Mouse (Mus musculus) embryonic fibroblast, embryonic 13.5 days (primary cell): ENCODE measurements around the gene Tenm2. TPM values are rescaled to one million over a fixed set of nuclear protein-coding genes. Genes with fewer than 3 reads are reported as not detected.

Experiments used
- H3K27ac ChIP-seq: 2 replicates; pipeline ENCODE4 v1.5.1; 2012; ENCODE audit warnings: low read length, control low read depth, inconsistent platforms; ENCODE audit not compliant: insufficient read depth
- H3K4me1 ChIP-seq: 2 replicates; pipeline ENCODE4 v1.6.1; 2011; ENCODE audit warnings: low read length; ENCODE audit not compliant: control insufficient read depth, insufficient read depth
- H3K4me3 ChIP-seq: 2 replicates; pipeline ENCODE4 v1.5.1; 2011; ENCODE audit warnings: mild to moderate bottlenecking, control low read depth, low read length; ENCODE audit not compliant: insufficient read depth
- CTCF ChIP-seq: IDR thresholded peaks from 2 replicates; pipeline ENCODE4 v1.5.1; 2011; ENCODE audit warnings: mild to moderate bottlenecking, control low read depth, low read length, moderate library complexity, borderline replicate concordance; ENCODE audit not compliant: insufficient read depth
- POLR2A ChIP-seq: IDR thresholded peaks from 2 replicates; pipeline ENCODE4 v1.6.1; 2011; ENCODE audit warnings: low read depth, mild to moderate bottlenecking, control low read depth, low read length, moderate library complexity
- polyA plus RNA-seq: library from polyadenylated mRNA; stranded (reverse); fragments of >200 nt; gene quantifications from 2 replicates; pipeline ENCODE4 v1.2.4, GENCODE M21; 2011; ENCODE audit warnings: low read depth; ENCODE audit not compliant: missing spikeins, insufficient read length

The Tenm2 gene
- polyA plus RNA-seq, 1 experiment: 0.05 TPM

DNA sequence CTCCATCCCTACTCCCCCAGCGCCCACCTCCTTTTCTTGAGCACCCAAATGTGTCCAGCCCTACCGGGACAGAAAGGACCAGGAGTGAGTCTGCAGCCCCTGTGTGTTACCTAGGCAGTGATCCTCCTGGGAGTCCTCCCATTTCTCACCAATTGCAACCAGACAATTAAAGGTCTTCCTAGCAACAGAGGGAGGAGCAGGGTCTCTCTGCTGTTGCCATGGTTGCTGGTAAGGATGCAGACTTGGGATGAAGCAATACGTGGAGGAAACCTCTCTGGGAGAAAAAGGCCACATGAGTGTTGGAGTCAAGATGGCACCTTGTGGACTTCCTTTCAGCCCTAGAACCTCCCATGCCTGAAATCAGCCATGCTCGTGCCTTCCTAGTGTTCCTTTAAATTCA, 1235.7 kb downstream of the Tenm2 start:
- H3K4me1 ChIP-seq: peaks cover 6% of the 10 kb centered on the region; the same call in 1 of the 2 replicates
- no peak overlapping the region for H3K4me3 ChIP-seq
- H3K27ac ChIP-seq: no peak overlapping the region
- no peak for TF ChIP-seq POLR2A
- TF ChIP-seq CTCF: no peak

DNA sequence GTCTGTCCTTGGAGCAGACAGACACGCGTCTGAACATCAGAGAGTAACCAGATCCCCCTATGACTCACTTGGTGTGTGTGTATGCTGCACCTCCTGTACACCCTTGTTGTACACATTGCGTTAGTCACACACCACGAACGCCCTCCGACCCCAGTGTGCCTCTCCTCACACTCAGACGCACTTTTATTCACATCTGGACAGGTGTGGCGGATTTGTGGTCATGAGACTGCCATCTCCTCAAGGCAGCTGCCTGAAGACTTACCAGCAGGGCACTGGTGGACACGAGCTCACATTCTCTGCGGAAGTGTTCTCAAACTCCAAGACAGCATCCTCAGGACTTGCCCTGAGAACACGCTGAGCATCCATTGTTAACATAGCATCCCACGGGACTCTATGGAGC, 1237.7 kb downstream of the Tenm2 start:
- Histone ChIP-seq H3K27ac (no peak overlapping the region), H3K4me3 (no peak overlapping the region), H3K4me1 (peaks cover 6% of the 10 kb centered on the region; the same call in 1 of the 2 replicates)
- TF ChIP-seq POLR2A (no peak), CTCF (no peak)

DNA sequence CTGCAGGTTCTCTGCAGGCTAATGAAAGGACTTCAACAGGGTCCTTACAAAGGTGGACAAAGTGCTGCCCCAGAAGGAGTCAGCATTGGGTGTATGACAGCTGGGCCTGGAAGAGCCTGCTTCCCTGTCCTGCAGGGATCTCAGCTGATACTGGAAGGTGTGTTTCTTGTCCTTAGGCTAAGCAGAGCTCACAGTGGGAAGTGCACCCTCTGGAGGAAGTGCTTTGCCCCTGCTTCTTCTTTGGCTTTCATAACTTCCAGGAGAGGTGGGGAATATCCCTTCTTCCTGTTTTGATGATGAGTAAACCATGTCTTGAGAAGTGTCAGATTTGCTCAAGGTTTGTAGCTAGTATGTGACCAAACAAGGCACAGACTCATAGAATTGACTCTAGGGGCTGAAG, 1240.5 kb downstream of the Tenm2 start:
- Histone ChIP-seq H3K27ac (no peak overlapping the region), H3K4me3 (no peak overlapping the region), H3K4me1 (peaks cover 6% of the 10 kb centered on the region; the same call in 1 of the 2 replicates)
- TF ChIP-seq CTCF (no peak), POLR2A (no peak)

DNA sequence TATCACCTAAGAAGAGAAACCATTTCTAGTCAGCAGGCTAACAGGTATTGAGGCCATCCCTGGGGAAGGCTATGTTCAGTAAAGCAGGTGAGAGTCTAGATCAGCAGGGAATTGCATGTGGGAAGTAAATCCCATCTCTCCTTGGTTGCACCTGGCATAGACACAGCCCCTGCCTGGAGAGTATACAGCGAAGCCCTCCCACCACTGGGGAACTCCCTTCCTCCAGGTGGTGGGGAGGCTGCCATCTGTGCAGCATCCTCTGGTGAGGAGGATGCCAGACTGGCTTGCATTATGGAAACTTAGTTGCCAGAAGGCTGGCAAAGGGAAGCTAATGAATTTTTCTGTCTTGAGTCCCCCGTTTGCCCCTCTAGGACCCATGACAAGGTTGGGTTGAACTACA, 1243.9 kb downstream of the Tenm2 start:
- no peak overlapping the region for H3K4me3 ChIP-seq
- H3K4me1 ChIP-seq: no peaks in the 10 kb centered on the region
- H3K27ac ChIP-seq: no peak overlapping the region
- TF ChIP-seq CTCF: no peak
- no peak for TF ChIP-seq POLR2A

DNA sequence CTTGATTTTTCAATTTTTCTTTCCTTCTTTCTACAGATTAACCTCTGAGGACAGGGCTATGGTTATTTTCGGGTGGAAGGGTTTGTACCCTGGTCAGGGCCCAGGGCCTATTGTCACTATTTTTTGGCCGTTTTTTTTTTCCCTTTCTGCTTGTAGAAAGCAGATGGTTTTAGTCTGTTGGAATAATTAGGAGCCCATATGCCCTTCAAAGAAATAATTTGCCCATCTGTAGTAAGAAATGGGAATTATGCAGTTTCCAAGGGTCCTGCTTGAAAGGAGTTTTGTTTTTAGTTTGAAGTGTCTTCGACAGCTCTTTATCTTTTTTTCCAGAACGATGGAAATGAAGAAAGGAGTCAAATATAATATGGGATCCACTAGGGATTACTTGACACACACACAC, 1245.8 kb downstream of the Tenm2 start:
- Histone ChIP-seq H3K27ac (no peak overlapping the region), H3K4me1 (no peaks in the 10 kb centered on the region), H3K4me3 (no peak overlapping the region)
- TF ChIP-seq POLR2A (no peak), CTCF (no peak)

DNA sequence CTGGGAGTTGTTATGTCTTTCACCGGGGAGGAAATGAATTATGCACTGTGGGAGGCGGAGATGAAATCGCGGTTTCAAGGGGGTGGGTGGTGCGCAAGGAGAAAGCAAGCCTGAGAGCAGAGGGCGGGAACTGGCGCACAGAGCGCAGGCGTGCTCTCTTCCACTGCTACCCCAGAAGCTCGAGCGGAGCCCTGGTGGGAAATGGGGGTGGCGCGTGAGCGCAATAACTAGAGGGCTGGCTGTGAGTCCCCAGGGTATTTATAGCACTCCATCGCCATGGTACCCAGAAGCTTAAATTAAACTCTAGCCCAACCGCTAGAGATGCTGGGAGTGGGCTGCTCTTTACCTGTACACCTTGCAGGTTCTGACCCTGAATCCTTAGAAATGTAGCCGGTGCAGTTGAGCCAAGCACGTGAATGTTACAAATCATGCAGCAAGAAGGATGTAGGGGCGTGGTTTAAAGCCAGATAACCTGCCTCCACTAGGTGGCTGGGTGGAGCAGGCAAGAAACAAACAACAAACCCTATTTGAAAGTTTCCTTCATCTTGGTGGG, 1249.8 kb downstream of the Tenm2 start:
- Histone ChIP-seq H3K27ac (no peak overlapping the region), H3K4me3 (no peak overlapping the region)
- TF ChIP-seq POLR2A: no peak
- no peak for TF ChIP-seq CTCF

DNA sequence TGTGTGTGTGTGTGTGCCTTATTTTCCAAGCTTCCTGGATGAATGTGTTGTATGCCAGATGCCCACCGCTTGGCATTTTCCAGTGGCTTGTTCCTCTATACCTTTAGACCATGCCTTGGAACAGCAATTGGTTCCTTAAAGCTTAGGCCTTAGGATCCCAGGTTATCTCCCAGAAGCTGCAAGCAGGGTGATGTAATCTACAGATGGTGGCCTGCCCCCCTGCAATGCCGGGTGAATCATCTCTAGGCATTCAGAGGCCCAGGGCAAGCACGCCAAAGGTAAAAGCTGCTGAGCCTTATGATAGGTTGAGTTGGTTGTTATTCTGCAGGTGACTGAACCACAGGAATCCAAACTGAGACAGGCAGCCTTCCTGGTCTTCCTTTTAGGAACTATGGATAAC, 1253.0 kb downstream of the Tenm2 start:
- H3K4me3 ChIP-seq: no peak overlapping the region
- H3K4me1 ChIP-seq: peaks cover 13% of the 10 kb centered on the region
- no peak overlapping the region for H3K27ac ChIP-seq
- TF ChIP-seq CTCF (no peak), POLR2A (no peak)

More for the DNA sequence above, 1249.8 kb downstream of the Tenm2 start:
- peaks cover 5% of the 10 kb centered on the region for H3K4me1 ChIP-seq

DNA sequence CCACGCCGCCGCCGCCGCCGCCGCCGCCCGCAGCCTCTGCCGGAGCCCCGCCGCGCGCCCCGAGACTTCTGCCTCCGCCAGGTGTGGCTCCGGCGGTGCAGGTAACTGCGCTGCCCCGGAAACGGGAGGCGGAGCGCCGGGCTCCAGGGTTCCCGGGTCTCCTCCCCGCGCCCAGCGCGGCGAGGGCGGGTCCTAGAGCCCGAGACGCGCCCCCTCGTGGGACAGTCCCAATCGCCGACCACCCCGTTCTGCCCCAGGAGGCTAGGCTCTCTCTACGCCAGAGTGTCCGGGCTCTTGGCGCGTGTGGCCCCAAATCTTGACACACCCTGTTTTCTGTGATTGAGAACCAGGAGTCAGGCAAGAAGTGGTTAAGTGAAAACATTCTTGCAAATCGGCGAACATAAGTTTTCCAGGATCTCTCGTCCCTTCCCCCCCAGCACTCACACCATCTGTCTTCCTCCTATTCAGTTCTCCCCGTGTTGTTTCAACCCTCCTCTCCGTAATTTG, 1255.3 kb downstream of the Tenm2 start, which contains the start of gene Wwc1:
Wwc1 (minus strand) TSS at position 117 of the 507 bp plus-strand sequence.
- TF ChIP-seq POLR2A (0 out of 2 replicates have a peak, but pooled peaks have one; percentile 26), CTCF (no peak)
- Histone ChIP-seq H3K4me3 (peak within 1 kb of the TSS; percentile 74), H3K27ac (no peak within 1 kb of the TSS), H3K4me1 (peaks cover 15% of the 10 kb centered on the region)

DNA sequence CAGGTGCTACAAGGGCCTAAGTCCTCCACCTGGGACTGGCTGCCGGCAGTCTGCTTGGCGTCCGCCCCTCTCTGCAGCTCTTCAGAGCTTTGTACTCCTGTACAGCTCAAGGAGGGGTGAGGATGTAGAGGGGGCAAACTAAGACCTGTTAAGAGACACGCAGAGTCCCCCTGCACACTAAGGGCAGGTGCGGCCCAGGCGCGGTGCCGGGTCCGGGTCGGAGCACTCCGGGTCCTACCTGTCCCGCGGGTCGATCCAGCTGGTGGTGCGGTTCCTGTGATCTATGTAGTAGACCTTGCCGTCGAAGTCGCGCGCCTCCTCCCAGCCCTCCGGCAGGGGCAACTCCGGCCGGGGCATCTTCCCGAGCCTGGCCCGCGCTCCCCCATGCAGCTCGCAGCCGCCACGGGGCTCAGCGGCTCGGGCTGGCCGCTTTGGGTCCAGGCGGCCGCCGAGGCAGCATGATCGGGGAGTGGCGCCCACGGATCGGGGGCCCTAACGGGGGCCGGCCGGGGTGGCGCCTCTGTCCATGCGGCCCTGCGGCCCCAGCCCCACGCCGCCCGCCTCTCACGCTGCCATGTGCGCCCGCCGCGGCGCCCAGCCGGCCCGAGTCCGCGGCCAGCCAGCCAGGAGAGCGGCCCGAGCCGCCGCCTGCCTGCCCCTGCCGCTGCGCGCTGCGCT, 1255.9 kb downstream of the Tenm2 start:
- TF ChIP-seq CTCF: no peak
- TF ChIP-seq POLR2A: no peak
- peak overlapping the region; percentile 74 for H3K4me3 ChIP-seq
- no peak overlapping the region for H3K27ac ChIP-seq
- H3K4me1 ChIP-seq: peaks cover 15% of the 10 kb centered on the region

DNA sequence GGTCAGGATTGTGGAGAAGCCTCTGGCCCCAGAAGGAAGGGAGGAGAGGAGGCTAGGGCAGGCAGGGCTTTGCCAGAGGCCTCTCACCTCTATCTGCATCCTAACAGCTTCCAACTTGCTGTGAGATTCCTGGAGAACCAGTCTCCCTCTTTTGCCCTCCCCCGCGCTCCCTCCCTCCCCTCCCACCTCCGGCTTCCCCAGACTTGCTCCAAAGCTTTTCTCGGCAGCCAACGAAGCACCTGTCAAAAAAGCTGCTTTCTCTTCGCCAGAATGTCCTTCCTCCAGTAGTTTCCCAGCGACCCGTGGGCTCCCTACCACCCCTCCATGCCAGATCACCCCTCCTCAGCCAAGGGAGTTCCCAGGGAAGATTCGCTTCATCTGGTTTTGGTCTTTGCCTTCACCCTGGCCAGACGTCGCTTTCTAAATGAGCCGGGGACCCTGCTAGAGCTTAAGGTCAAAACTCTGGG, 1256.5 kb downstream of the Tenm2 start:
- Histone ChIP-seq H3K4me1 (peaks cover 15% of the 10 kb centered on the region), H3K27ac (no peak overlapping the region), H3K4me3 (peak overlapping the region; percentile 74)
- no peak for TF ChIP-seq CTCF
- no peak for TF ChIP-seq POLR2A
